Mouse (Mus musculus) neural tube, embryonic 10.5 days (tissue): ENCODE measurements around the gene Crls1.
A peak's percentile ranks its signal among the peaks of the same experiment; 100 is the strongest.

Source experiments
- DNase-seq: peaks from one replicate; pipeline ENCODE4 v3.0.0-alpha.2; 2017; ENCODE audit warnings: low spot score; ENCODE audit errors: extremely low spot score

Crls1 gene

GRCm38 (mm10) chr2:132846407-132847358, at the start of gene Crls1:
Crls1 (plus strand) TSS chr2:132846666.
- DNase-seq: peak; percentile 100

DNA sequence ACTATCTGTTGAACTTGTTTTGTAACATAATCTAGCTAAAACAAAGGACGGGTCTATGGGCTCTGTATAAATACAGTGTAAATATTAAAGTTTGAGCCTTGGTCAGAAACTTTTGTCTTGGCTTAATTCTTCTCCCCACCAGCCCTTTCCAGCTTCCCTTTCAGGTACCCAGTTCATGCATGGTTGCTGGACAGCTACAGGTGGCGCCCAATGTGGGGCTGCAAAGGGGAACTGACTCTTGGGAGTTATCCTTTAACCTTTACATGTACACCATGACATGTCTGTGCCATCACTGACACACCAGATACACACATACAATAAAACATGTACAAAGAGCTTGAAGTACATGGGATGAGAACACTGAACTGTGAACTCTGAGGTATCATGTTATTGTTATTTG, 43.5 kb upstream of the Crls1 start:
- DNase-seq: no peak

GRCm38 (mm10) chr2:132815608-132816314, 30.7 kb upstream of the Crls1 start, which contains the start of the genes Trmt6 and Mcm8:
Trmt6 (minus strand) TSS chr2:132816055.
Mcm8 (plus strand) TSS chr2:132816141.
- peak; percentile 96 for DNase-seq

DNA sequence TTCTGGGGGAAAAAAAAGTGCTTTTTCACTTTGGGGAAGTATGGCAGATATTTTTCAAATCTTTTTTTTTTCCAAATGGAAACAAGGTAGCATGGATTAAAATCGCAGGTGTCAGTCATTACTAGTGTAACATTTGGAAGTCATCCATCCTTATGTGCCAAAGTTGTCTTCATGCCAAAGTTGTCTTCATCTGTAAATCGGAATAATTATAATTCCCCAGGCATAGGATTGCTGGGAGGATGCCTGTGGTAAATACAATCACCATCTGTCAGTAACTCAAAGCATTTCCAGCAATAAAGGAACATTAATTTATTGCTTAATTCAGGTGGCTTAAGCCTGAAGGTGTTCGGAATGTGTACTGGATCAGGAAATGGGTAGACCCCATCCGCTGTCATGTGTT, 5.4 kb upstream of the Crls1 start:
- no peak for DNase-seq

- no peak for DNase-seq
Observed at GRCm38 (mm10) chr2:132847581-132847980, 1.1 kb downstream of the Crls1 start.

GRCm38 (mm10) chr2:132848361-132848760, 1.9 kb downstream of the Crls1 start:
- DNase-seq: no peak

DNA sequence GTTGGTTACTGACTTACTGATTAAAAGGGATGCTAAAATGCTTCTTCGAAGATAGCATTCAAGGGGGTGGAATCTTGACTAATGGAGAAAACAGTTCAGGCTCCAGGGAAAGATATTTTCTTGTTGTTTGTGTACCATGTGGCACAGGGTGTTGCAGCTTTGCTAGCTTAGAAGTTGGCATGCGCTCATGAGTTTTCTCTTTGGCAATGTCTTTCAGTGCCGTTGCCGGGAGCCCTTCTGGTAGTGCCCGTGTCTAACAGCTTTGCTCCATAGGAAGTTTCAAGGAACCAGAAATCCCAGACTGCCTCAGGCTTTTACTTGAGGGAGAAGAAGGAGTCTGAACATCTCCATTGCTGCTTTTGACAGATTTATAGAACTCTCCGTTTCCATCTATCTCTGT, 2.7 kb downstream of the Crls1 start:
- DNase-seq: no peak

- no peak for DNase-seq
Observed at GRCm38 (mm10) chr2:132853051-132853450, 6.6 kb downstream of the Crls1 start.

GRCm38 (mm10) chr2:132856333-132856732, 9.9 kb downstream of the Crls1 start:
- DNase-seq: no peak

DNA sequence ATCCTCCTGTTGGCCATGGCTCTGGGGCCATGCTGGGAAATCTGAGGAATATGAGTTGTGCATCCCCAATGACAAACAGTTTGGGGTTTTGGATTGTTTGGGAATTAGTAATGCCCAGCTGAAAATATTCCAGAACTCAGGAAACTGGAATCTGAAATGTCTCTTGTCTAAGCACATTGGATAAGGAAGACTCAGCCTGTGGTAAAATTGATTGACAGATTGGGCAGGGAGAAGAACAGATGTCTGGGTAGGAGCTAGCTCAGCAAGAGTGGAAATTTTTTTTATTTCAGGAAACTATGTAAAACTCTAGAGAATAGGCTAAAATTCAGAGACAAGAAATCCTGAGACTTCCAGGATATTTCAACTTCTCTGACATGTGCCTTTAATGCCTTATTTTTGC, 14.0 kb downstream of the Crls1 start:
- no peak for DNase-seq

DNA sequence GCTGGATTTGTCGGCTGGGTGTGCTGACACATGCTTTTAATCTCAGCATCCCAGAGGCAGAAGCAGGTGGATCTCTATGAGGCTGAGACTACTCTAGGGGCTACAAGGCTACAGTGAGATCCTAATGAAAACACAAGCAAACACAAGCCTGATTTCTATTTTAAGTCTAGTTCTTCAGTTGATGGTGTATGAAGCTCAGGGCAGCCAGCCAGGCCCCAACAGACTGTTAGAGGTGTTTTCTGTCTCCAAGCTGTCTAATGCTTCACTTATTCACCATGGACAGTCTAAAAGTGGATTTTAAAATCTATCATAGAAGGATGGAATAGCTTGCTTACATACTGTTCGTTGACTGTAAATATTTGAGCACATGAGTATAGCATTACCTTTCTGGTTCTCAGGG, 15.0 kb downstream of the Crls1 start:
- no peak for DNase-seq

- no peak for DNase-seq
Observed at GRCm38 (mm10) chr2:132863325-132863724, 16.9 kb downstream of the Crls1 start.

- no peak for DNase-seq
Observed at GRCm38 (mm10) chr2:132867521-132867920, 21.1 kb downstream of the Crls1 start.

DNA sequence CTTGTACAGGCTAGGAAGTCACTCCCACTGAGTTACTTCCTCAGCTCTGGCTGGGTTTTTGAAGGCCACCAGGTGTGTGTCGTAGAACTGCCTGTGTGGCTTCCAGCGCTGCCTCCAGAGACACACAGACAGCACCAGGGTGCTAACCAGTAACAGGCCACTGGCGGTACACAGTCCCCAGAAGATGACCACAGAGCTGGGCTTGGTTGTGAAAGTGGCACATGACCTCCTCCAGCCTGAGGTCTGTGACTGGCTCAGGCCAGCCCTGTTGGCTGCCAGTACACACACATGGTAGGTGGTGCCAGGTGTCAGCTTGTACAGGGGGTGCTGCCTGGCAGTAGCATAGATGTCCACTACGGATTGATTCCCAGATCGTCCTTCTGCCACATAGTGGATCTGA, 23.2 kb downstream of the Crls1 start:
- no peak for DNase-seq

DNA sequence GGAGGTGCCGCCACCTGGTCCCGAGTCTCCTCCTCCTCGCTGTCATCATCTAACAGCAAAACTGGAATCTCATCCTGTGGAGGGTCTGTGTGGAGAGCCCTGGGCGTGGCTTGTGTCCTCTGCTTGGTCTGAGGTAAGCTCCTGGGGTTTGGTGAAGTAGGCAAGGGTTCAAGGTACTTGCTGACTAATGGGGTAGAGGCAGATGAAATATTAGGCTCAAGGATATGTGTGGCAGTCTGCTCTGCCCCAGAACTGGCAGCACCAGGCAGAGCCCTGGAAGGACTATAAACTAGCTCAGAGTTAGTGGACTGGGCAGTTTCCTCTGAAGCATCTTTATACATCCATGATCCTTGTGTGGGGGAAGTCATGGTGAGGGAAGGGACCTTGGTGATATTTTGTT, 23.8 kb downstream of the Crls1 start:
- DNase-seq: no peak

DNA sequence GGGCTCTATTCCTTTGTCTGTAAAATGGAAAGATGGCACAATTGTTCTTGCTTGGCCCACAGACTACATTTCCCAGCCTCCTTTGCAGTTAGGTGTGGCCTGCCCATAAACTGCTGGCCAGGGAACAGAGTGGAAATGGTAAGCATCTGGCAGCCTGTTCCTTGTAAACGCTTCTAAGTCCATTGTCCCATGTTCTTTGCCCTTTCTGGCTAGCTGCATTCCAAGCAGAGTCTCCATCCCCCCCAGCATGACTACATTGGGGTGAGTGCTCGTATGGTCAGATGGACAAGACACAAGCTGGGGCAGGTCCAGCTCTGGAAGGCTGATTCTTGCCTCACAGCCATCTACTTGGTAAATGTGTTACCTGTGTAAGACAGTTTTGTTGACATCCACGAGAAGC, 25.2 kb downstream of the Crls1 start:
- no peak for DNase-seq

DNA sequence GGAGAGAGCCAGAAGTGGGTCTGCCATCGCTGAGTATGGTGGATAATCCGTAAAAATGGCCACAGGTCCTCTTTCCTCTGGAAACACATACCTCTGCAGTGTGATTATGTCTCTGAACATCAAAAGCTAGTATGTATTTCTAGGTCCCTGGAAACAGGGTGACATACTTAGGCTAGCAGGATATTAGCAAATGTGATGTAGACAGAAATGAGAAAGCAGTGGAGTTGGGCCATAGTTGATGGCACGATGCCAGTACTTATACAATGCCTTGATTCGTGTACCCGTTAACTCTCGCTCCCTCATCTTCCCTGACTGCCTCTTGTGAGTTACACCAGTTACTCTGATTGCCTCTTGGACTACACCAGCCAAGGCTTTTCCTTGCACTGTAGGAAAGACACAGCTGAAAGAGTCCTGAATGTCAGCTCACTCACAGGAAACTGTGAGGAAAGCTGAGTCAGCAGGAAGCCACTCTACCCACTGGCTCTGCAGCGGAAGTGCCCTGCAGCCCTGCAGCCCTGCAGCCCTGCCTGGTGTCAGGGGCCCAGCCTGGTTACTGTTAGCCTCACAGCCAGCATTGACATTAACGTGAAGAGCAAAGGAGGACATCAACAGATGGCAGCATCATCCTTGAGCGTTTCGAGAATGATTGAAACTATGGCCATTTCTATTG, 27.3 kb downstream of the Crls1 start:
- DNase-seq: no peak

DNA sequence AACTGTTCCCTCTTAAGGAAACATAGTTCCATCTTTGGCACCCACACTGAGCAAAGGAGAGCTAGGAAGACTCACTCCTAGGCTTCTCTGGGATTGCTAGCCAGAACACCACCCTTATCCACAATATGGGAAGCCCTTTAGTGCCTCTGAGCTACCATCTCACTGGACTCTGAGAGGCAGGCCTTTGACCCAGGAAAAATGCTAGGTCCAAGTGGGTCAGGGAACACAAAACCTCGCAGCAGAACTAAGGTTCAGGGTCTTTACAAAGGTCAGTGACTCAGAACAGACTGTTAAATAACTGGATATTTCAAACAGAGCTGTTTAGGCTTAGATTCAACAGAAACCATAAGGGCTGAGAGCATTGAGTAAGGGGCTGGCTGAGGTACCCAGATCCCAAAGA, 30.5 kb downstream of the Crls1 start:
- no peak for DNase-seq

DNA sequence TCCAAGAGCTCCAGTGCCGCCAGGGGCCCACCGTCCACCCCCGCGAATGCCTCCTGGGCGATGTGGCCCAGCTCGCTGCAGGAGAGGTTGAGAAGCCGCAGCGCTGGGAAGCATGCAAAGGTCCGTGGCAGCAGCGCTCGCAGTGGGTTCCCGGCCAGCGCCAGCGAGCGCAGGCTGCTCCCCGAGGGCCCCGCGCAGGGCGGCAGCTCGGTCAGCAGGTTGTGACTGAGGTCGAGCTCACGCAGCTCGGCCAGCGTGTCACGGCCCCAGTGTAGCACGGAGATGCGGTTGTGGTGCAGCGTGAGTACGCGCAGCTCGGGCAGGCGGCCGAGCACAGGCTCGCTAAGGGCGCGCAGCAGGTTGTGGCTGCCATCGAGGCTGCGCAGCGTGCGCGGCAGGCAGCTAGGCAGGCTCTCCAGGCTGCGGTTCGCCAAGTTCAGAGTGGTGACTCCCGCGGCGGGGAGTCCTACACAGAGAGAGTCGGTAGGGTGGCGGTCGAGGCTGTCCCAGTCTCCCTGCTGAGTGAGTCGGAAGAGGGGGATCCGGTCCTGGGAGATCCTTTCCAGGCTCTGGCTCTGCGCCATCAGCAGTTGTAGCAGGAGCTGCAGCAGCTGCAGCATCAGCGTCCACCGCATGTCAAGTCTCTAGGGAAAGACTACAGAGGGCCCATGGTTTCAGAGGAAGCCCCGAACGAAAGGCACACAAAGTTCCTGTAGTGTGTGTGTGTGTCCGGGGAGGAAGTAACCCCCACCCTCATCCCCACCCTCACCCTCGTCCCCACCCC, 33.0 kb downstream of the Crls1 start:
- DNase-seq: peak; percentile 77

DNA sequence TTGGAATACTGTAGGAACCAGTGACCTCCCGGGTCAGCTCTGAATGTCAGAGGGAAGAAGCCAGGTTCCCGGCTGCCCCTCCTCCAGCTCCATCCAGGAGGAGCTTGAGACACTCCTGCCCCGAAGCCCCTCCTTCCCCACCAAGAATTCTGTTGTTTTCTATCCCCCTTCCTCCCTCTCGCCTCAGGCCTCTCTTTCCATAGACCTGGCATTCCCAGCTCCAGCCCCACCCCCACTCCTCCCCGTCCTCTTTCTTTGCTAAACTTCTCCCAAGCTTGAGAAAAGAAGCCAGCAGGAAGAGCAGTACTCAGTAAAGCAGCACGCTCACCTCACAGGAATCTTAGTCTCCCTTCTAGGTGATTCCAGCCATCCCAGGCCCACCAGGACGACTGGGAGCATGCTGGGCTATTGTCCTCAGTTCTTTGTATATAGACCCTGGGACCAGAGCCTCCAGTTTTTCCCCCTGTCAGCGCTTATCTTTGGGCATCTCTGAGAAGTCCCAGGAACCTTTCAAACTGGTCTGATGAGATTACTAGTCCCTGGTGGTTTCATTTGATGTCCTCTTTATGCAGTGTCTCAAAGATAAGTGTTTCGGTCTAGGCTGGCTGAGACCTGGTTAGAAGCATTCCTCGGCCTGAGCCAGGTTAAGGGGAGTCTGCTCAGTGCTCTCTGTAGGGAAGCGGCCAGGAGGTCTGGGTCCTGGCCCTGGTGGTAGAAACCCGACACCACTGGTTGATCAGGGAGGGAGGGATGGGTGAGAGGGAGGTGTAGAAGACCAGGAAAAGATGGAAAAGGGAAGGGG, 34.6 kb downstream of the Crls1 start, which contains the start of gene Lrrn4:
TSS of gene Lrrn4 (minus strand) at position 48 of the 802 bp plus-strand sequence.
- peak; percentile 26 for DNase-seq
